Mouse (Mus musculus) MEL (cell line): ENCODE measurements around the gene H2-Q10.
"Not testable (repeated sequence)": the region's sequence is repeated elsewhere in the genome, so short reads cannot be mapped to it uniquely, and the experiment has no call there.

Experiments used
- CHD1 ChIP-seq: IDR thresholded peaks from 2 replicates; pipeline ENCODE4 v1.6.1; 2012; ENCODE audit warnings: low read depth, mild to moderate bottlenecking, inconsistent platforms, low read length, improper control_type of control experiment
- E2F4 ChIP-seq: IDR thresholded peaks from 2 replicates; pipeline ENCODE4 v1.6.1; 2011; ENCODE audit warnings: low read depth, low read length, improper control_type of control experiment, borderline replicate concordance
- HCFC1 ChIP-seq: IDR thresholded peaks from 2 replicates; pipeline ENCODE4 v1.6.1; 2012; ENCODE audit warnings: low read depth, mild to moderate bottlenecking, inconsistent platforms, low read length, improper control_type of control experiment, moderate library complexity
- MAZ ChIP-seq: IDR thresholded peaks from 2 replicates; pipeline ENCODE4 v1.6.1; 2012; ENCODE audit warnings: low read depth, mild to moderate bottlenecking, inconsistent platforms, low read length, improper control_type of control experiment
- MYC ChIP-seq: IDR thresholded peaks from 2 replicates; pipeline ENCODE4 v1.6.1; 2011; ENCODE audit warnings: low read depth, mild to moderate bottlenecking, low read length, improper control_type of control experiment, moderate library complexity
- POLR2A ChIP-seq, 2 experiments: IDR thresholded peaks; 2 replicates each; pipeline ENCODE4 v1.6.1; 2011 to 2012; ENCODE audit warnings: low read length in 2 of 2, mild to moderate bottlenecking in 2 of 2, control low read depth in 1 of 2, improper control_type of control experiment in 1 of 2, low read depth in 1 of 2, moderate library complexity in 1 of 2; ENCODE audit not compliant: control insufficient read depth in 1 of 2, insufficient read depth in 1 of 2, poor library complexity in 1 of 2
- TBP ChIP-seq: IDR thresholded peaks from 2 replicates; pipeline ENCODE4 v1.8.0; 2011; ENCODE audit warnings: low read depth, low read length, improper control_type of control experiment
- ZMIZ1 ChIP-seq: IDR thresholded peaks from 2 replicates; pipeline ENCODE4 v1.6.1; 2012; ENCODE audit warnings: low read depth, mild to moderate bottlenecking, inconsistent platforms, low read length, improper control_type of control experiment, moderate library complexity

GRCm38 (mm10) chr17:35465651-35466050 is 4.2 kb upstream of the H2-Q10 start:
- TF ChIP-seq E2F4; MYC; POLR2A (IDR thresholded peaks at IDR 0.05; ENCODE audit: control insufficient read depth in 1 of 2, insufficient read depth in 1 of 2, low read depth in 1 of 2, low read length in 2 of 2, poor library complexity in 1 of 2); HCFC1; TBP; MAZ; ZMIZ1; CHD1: not testable (repeated sequence)
